Mouse (Mus musculus) kidney, adult 2 months (tissue): Measurements from ENCODE around the gene Wfdc8.
"Not testable (repeated sequence)": the region's sequence is repeated elsewhere in the genome, so short reads cannot be mapped to it uniquely, and the experiment has no call there.

Experiments used
- CTCF ChIP-seq: fragments of 200-500 bp; conservative IDR thresholded peaks from 2 replicates; pipeline ENCODE4 v1.5.1; 2011; ENCODE audit warnings: low read depth, mild to moderate bottlenecking, control low read depth, low read length, moderate library complexity, mixed read lengths; ENCODE audit not compliant: insufficient read depth, insufficient read length
- POLR2A ChIP-seq: fragments of 200-500 bp; IDR thresholded peaks from one replicate; pipeline ENCODE4 v1.6.1; 2011; ENCODE audit warnings: low read depth, low read length, control low read depth

DNA sequence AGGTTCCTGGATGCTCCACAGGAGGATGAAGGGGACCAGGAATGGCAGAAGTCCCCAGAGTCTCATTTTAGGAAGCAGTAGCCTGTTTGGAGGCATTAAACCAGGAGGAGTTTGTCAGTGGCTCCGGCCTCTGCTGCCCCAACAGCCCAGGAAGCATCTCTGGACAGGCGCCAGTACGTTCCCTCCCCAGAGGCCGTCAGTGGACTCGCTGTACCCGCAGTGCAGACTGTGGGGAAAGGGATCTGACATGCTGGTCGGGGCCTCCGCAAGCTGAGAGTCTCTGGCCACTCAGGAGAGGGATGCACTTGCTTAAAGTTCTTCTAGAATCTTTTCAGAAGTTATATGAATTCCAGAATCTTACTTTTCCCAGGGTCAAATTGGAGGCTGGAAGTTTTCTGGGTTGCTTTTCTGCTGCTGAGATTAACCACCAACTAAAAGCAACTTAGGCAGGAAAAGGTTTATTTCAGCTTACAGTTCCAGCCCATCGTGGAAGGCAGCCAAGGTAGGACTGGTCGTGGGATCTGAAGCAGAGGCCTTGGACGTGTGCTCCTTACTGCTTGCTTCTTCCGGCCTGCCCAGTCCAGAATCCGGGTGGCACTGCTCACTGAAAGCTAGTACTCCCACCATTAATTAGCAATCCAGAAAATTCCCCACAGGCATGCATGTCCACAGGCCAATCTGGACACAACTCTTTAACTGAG lies 28.3 kb downstream of the Wfdc8 start, which contains the start of gene Wfdc6a:
- TF ChIP-seq CTCF, POLR2A: not testable (repeated sequence)
